In the genomic region with DNA sequence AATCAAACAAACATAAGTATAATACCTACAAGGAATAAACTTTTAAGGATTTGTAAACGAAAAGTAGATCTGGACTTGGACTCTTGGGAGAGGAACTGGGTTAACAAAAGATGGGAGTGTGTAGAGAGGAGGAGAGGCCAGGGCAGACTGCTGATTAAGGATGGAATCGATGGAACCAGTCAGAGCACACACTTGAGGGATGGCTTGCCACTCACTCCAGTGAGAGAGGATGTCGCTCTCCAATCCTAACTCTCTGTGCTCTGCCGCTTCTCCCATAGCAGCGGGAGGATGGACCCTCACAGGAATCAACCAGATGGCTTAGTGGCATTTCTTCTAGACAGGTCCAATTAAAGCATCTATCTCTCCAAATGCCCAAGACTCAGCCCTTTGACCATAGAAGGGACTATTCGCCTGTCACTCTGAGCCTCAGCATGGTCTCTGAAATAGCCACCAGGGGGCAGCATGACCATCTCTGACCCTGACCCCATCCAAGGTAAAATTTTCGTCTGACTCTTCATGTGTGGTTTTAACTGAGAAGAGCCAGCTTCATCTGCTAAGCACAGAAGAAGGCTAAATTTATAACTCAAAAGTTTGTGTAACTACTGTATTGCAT, we compare ENCODE assay signal across 8 mouse cellular contexts.
DNase-seq lines count a peak whose midpoint lies in the region; TF ChIP-seq lines count a peak whose summit lies in the region.

No protein-coding gene starts in this region.

- intact Hi-C loops in left cerebral cortex, adult 2 months (cut with DNase I) = loop anchor here (5.0 kb wide), 4 partner anchors 111 to 584 kb away; a partner anchor contains a TSS

- peak; percentile 74 for TF ChIP-seq CTCF in left cerebral cortex, adult 2 months (IDR thresholded peaks at IDR 0.05)

- no peak overlapping the region for H3K4me3 ChIP-seq in left cerebral cortex, adult 2 months

- no peak overlapping the region for H3K27ac ChIP-seq in left cerebral cortex, adult 2 months

- DNase-seq in left cerebral cortex, adult 2 months (ENCODE audit: extremely low spot score in 1 of 2, low spot score in 2 of 2) = no peak
- no peak for DNase-seq in left cerebral cortex, adult 8-10 months (ENCODE audit: low spot score in 2 of 2)
- DNase-seq in R1 (ENCODE audit: low read depth, low spot score) = peak; percentile 60
- DNase-seq in cerebellum, adult 18-20 months = peak; percentile 72 to 77
- peak; percentile 57 for DNase-seq in heart, postnatal 4 days
- DNase-seq in lung, postnatal 25 days (ENCODE audit: low spot score) = peak; percentile 9
- DNase-seq in thymus, postnatal 14 days = peak; percentile 12
- no peak for DNase-seq in layer of hippocampus, postnatal 36 days

Comparison
In these comparisons a context has a peak if more than half of its experiments do, and no peak if none do; other contexts are left out.
1. DNase-seq: peak in R1 (single experiment), cerebellum, adult 18-20 months (2 of 2), heart, postnatal 4 days (single experiment), lung, postnatal 25 days (single experiment) and thymus, postnatal 14 days (single experiment); none in left cerebral cortex, adult 2 months (0 of 2), left cerebral cortex, adult 8-10 months (0 of 2) and layer of hippocampus, postnatal 36 days (0 of 2).